Mouse (Mus musculus) NIH3T3 (cell line): ENCODE measurements around the gene Rnf208.
A peak's percentile ranks its signal among the peaks of the same experiment; 100 is the strongest.
"Not testable (repeated sequence)": the region's sequence is repeated elsewhere in the genome, so short reads cannot be mapped to it uniquely, and the experiment has no call there.

Experiments
- DNase-seq: peaks from one replicate; pipeline ENCODE4 v3.0.0-alpha.2; 2012; ENCODE audit warnings: low read depth

Gene Rnf208

GRCm38 (mm10) chr2:25246183-25247072 is 4.4 kb downstream of the Rnf208 start, which contains the start of gene AL732309.1:
AL732309.1 (minus strand) TSS chr2:25246863.
- DNase-seq = no peak

GRCm38 (mm10) chr2:25252331-25252730 is 10.3 kb downstream of the Rnf208 start:
- no peak for DNase-seq

- peak; percentile 94 for DNase-seq
Measured at GRCm38 (mm10) chr2:25255284-25255779, 13.3 kb downstream of the Rnf208 start, which contains the start of gene Tmem203. Tmem203 (plus strand) TSS chr2:25255439.

- peak; percentile 80 for DNase-seq
Measured at GRCm38 (mm10) chr2:25256443-25257109, 14.5 kb downstream of the Rnf208 start.

- DNase-seq = not testable (repeated sequence)
Measured at GRCm38 (mm10) chr2:25257250-25257649, 15.2 kb downstream of the Rnf208 start.

- peak; percentile 47 for DNase-seq
Measured at GRCm38 (mm10) chr2:25258887-25259286, 16.8 kb downstream of the Rnf208 start.

- DNase-seq = no peak
Measured at GRCm38 (mm10) chr2:25261870-25262269, 19.8 kb downstream of the Rnf208 start.

GRCm38 (mm10) chr2:25262291-25262767 is 20.3 kb downstream of the Rnf208 start, which contains the start of gene Tprn:
Tprn (plus strand) TSS chr2:25262618.
- peak; percentile 95 for DNase-seq

- DNase-seq = peak; percentile 50
Measured at GRCm38 (mm10) chr2:25262795-25263622, 21.0 kb downstream of the Rnf208 start.

GRCm38 (mm10) chr2:25263623-25264285 is 21.7 kb downstream of the Rnf208 start:
- no peak for DNase-seq

- DNase-seq = no peak
Measured at GRCm38 (mm10) chr2:25264286-25264660, 22.2 kb downstream of the Rnf208 start.

- peak; percentile 80 for DNase-seq
Measured at GRCm38 (mm10) chr2:25264851-25265250, 22.8 kb downstream of the Rnf208 start.

- DNase-seq = no peak
Measured at GRCm38 (mm10) chr2:25265897-25266656, 24.0 kb downstream of the Rnf208 start.

GRCm38 (mm10) chr2:25266720-25267119 is 24.7 kb downstream of the Rnf208 start:
- no peak for DNase-seq

- DNase-seq = no peak
Measured at GRCm38 (mm10) chr2:25267241-25267640, 25.2 kb downstream of the Rnf208 start.

GRCm38 (mm10) chr2:25267746-25268309 is 25.8 kb downstream of the Rnf208 start:
- DNase-seq = no peak

- DNase-seq = peak; percentile 99
Measured at GRCm38 (mm10) chr2:25271827-25272511, 29.9 kb downstream of the Rnf208 start, which contains the start of the genes Ssna1 and Anapc2. Ssna1 (minus strand) TSS chr2:25272438. Anapc2 (plus strand) TSS chr2:25272478.

- no peak for DNase-seq
Measured at GRCm38 (mm10) chr2:25272515-25272914, 30.5 kb downstream of the Rnf208 start.

- no peak for DNase-seq
Measured at GRCm38 (mm10) chr2:25273010-25273409, 31.0 kb downstream of the Rnf208 start.
